Mouse (Mus musculus) lung, embryonic 15.5 days (tissue): ENCODE data around the gene Neurod2. TPM values are rescaled to one million over a fixed set of nuclear protein-coding genes. Genes with fewer than 3 reads are reported as not detected.

Experiments
- ATAC-seq: fragments of 200-750 bp; cut with Nextera tagmentation; 2 replicates; pipeline ENCODE4 v1.8.0; 2017; ENCODE audit warnings: moderate number of reproducible peaks, borderline replicate concordance; ENCODE audit not compliant: low FRiP score, low TSS enrichment; ENCODE audit errors: extremely low read depth
- H3K27ac ChIP-seq: fragments of 300-500 bp; sonication (generic); 2 replicates; pipeline ENCODE4 v1.5.1; 2015; ENCODE audit warnings: moderate library complexity, mild to moderate bottlenecking, inconsistent platforms
- H3K27me3 ChIP-seq: fragments of 300-500 bp; sonication (generic); 2 replicates; pipeline ENCODE4 v1.6.1; 2015; ENCODE audit warnings: inconsistent platforms
- H3K36me3 ChIP-seq: fragments of 300-500 bp; sonication (generic); 2 replicates; pipeline ENCODE4 v1.6.1; 2015; ENCODE audit warnings: inconsistent platforms
- H3K4me1 ChIP-seq: fragments of 300-500 bp; sonication (generic); 2 replicates; pipeline ENCODE4 v1.6.1; 2015; ENCODE audit warnings: inconsistent platforms
- H3K4me2 ChIP-seq: fragments of 300-500 bp; sonication (generic); 2 replicates; pipeline ENCODE4 v1.6.1; 2015; ENCODE audit warnings: inconsistent platforms, mild to moderate bottlenecking, moderate library complexity
- H3K4me3 ChIP-seq: fragments of 300-500 bp; sonication (generic); 2 replicates; pipeline ENCODE4 v1.5.1; 2015; ENCODE audit warnings: mild to moderate bottlenecking, inconsistent platforms
- H3K9ac ChIP-seq: fragments of 300-500 bp; sonication (generic); 2 replicates; pipeline ENCODE4 v1.6.1; 2015; ENCODE audit warnings: inconsistent platforms
- H3K9me3 ChIP-seq: fragments of 300-500 bp; sonication (generic); 2 replicates; pipeline ENCODE4 v1.6.1; 2016; ENCODE audit warnings: inconsistent platforms
- WGBS: fragments of 180-500 bp; shearing (Covaris S2); methylation state at CpG from one replicate; pipeline ENCODE4 v1.1.7; 2015; 5-methylcytosine and 5-hydroxymethylcytosine counted together
- polyA plus RNA-seq: library from polyadenylated mRNA; unstranded; fragments of >200 nt; fragmentation: Nextera tagmentation; extraction: Ambion mirVana; gene quantifications from 2 replicates; pipeline ENCODE4 v1.2.1, GENCODE M21; 2015

The Neurod2 gene
- polyA plus RNA-seq, 1 experiment from 2014 or later = not detected

DNA sequence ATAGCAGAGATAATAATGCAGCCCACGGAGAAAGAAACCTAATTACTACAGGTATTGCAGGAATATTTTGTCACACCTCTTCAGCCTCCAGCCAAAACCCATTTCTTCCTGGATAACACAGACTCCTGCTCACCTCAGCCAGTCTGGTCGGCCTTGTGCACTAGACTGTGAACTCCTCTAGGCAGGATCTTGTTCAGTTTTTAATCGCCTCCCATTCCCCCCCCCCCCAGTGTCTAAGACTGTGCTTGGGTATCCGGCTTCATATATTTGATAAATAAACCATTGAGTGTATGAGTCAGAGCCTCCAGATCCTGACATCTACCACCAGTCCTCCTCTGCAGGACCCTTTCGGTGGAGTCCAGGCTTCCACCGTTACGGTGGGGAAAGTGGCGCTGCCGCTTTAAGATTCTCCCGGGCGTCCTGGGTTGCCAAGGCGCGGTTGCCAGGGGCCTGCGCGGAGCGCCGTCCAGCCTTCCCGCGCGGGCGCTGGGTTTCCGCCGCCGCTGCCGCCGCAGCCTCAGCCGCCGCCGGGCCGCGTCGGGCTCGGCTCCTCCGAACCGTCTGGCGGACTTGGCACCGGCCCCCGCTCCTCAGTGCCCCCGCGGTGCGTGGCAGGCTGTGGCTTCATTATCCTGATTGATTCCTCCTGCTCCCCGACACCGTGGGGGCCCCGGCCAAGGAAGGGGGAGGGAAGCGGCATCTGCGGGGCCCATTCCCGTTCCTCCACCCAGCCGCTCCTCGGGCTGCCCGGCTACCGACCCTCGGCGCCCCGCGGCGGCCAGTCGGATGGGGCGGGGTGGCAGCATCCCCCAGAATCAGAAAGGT, 35.0 kb downstream of the Neurod2 start:
- Histone ChIP-seq H3K27ac (no peak overlapping the region), H3K27me3 (peaks cover 17% of the 10 kb centered on the region), H3K36me3 (no peaks in the 10 kb centered on the region), H3K9ac (peak overlapping the region; percentile 61), H3K4me1 (peaks cover 43% of the 10 kb centered on the region), H3K4me2 (peak overlapping the region; percentile 90), H3K4me3 (peak overlapping the region; percentile 57), H3K9me3 (no peaks in the 10 kb centered on the region)
- ATAC-seq = peak; percentile 81; the same call in 1 of the 2 replicates
- 2% methylated on average over 58 of the region's 58 CpGs for WGBS

- no peak overlapping the region for H3K4me2 ChIP-seq
- peaks cover 17% of the 10 kb centered on the region for H3K27me3 ChIP-seq
- no peaks in the 10 kb centered on the region for H3K9me3 ChIP-seq
- H3K9ac ChIP-seq = no peak overlapping the region
- H3K36me3 ChIP-seq = no peaks in the 10 kb centered on the region
- H3K27ac ChIP-seq = no peak overlapping the region
- ATAC-seq = no peak
- H3K4me1 ChIP-seq = peaks cover 30% of the 10 kb centered on the region
- WGBS = 28% methylated on average over 2 of the region's 2 CpGs
- H3K4me3 ChIP-seq = no peak overlapping the region
Measured at GRCm38 (mm10) chr11:98293070-98293469, 36.4 kb downstream of the Neurod2 start.

GRCm38 (mm10) chr11:98290906-98291305, 38.5 kb downstream of the Neurod2 start:
- Histone ChIP-seq H3K36me3 (no peaks in the 10 kb centered on the region), H3K27ac (no peak overlapping the region), H3K9me3 (no peaks in the 10 kb centered on the region), H3K9ac (no peak overlapping the region), H3K4me1 (peaks cover 13% of the 10 kb centered on the region; the same call in 1 of the 2 replicates), H3K4me2 (no peak overlapping the region), H3K27me3 (peaks cover 7% of the 10 kb centered on the region; the same call in 1 of the 2 replicates), H3K4me3 (no peak overlapping the region)
- 59% methylated on average over 2 of the region's 2 CpGs for WGBS
- no peak for ATAC-seq

- no peaks in the 10 kb centered on the region; the same call in 1 of the 2 replicates for H3K27me3 ChIP-seq
- no peak overlapping the region for H3K4me2 ChIP-seq
- WGBS = 50% methylated on average over 13 of the region's 13 CpGs
- H3K27ac ChIP-seq = no peak overlapping the region
- no peaks in the 10 kb centered on the region for H3K36me3 ChIP-seq
- H3K4me3 ChIP-seq = no peak overlapping the region
- no peak overlapping the region for H3K9ac ChIP-seq
- 0 out of 2 replicates have a peak, but pooled peaks cover 6% of the 10 kb centered on the region for H3K4me1 ChIP-seq
- no peak for ATAC-seq
- no peaks in the 10 kb centered on the region for H3K9me3 ChIP-seq
Measured at GRCm38 (mm10) chr11:98289873-98290272, 39.6 kb downstream of the Neurod2 start.

GRCm38 (mm10) chr11:98287961-98288360, 41.5 kb downstream of the Neurod2 start:
- no peak overlapping the region for H3K4me2 ChIP-seq
- 48% methylated on average over 7 of the region's 7 CpGs for WGBS
- H3K9ac ChIP-seq = no peak overlapping the region
- no peak overlapping the region for H3K27ac ChIP-seq
- H3K36me3 ChIP-seq = no peaks in the 10 kb centered on the region
- H3K9me3 ChIP-seq = no peaks in the 10 kb centered on the region
- H3K4me1 ChIP-seq = peaks cover 4% of the 10 kb centered on the region; the same call in 1 of the 2 replicates
- H3K4me3 ChIP-seq = no peak overlapping the region
- ATAC-seq = no peak
- no peaks in the 10 kb centered on the region; the same call in 1 of the 2 replicates for H3K27me3 ChIP-seq

DNA sequence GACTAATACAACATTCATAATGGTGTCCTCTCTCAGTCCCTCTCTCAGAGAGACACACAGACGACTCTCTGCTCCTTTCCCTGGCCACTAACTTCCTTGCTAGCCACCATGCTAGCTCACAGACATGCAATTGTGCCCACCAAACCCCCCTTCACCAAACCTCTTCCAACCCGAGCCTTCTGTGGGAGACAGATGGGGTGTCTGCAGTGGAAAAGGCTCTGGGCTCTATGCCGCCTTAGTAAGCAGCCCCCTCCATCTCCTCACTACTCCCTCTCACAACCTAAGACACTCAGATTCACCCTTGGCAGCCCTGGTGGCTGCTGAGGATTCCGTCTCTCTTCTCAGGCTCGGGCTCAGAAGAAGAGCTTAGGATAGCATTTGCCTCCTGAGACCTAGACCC, 41.9 kb downstream of the Neurod2 start:
- H3K4me1 ChIP-seq = peaks cover 4% of the 10 kb centered on the region; the same call in 1 of the 2 replicates
- no peak overlapping the region for H3K9ac ChIP-seq
- H3K27ac ChIP-seq = no peak overlapping the region
- 30% methylated on average over 5 of the region's 5 CpGs for WGBS
- no peaks in the 10 kb centered on the region; the same call in 1 of the 2 replicates for H3K27me3 ChIP-seq
- ATAC-seq = no peak
- H3K4me2 ChIP-seq = no peak overlapping the region
- H3K36me3 ChIP-seq = no peaks in the 10 kb centered on the region
- H3K4me3 ChIP-seq = no peak overlapping the region
- no peaks in the 10 kb centered on the region for H3K9me3 ChIP-seq

DNA sequence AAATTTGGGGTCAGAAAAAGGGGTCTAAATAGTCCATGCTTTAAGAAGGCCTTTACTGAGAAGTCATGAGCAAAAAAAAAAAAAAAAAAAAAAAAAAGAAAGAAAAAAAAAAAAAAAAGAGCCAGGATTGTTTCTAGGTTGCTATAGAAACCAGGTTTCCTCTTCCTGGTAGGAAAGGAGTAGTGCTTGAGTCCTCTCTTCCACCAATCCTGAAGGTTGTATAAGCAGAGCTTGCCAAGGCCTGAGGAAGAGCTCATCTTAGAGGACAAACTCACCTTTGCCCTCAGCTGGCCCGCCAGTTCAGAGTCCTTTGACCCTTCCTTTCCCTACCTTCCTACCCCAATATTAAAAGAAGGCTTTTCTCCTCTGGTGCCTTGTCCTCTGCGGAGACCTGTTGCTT, 44.1 kb downstream of the Neurod2 start:
- Histone ChIP-seq H3K4me2 (no peak overlapping the region), H3K27me3 (no peaks in the 10 kb centered on the region; the same call in 1 of the 2 replicates), H3K36me3 (no peaks in the 10 kb centered on the region), H3K4me1 (peaks cover 4% of the 10 kb centered on the region; the same call in 1 of the 2 replicates), H3K9me3 (no peaks in the 10 kb centered on the region), H3K4me3 (no peak overlapping the region), H3K27ac (no peak overlapping the region), H3K9ac (no peak overlapping the region)
- ATAC-seq = no peak
- 42% methylated on average over 2 of the region's 2 CpGs for WGBS

DNA sequence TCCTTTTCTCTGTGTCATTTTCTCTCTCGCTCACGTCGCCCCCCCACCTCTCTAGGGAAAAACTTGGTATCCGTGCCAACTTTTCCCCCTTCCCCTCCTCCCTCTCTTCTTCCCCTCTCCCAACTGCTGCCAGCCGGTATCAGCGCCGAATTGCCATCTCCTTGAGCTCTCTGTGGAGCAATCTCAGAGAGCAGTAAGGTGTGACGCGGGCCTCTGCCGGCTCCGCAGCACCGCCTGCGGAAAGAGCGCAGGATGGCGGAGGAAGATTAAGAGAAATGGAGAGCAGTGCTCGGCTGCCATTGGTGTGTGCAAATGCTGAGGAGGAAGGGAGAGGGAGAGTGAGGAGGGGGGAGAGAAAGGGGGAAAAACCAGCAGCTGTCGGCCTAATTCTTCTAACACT, 45.2 kb downstream of the Neurod2 start:
- Histone ChIP-seq H3K9me3 (no peaks in the 10 kb centered on the region), H3K4me2 (peak overlapping the region; percentile 45), H3K9ac (no peak overlapping the region), H3K36me3 (no peaks in the 10 kb centered on the region), H3K27me3 (no peaks in the 10 kb centered on the region; the same call in 1 of the 2 replicates), H3K4me1 (peaks cover 4% of the 10 kb centered on the region; the same call in 1 of the 2 replicates), H3K27ac (no peak overlapping the region), H3K4me3 (peak overlapping the region; percentile 13; the same call in 1 of the 2 replicates)
- WGBS = 4% methylated on average over 16 of the region's 17 CpGs
- no peak for ATAC-seq

DNA sequence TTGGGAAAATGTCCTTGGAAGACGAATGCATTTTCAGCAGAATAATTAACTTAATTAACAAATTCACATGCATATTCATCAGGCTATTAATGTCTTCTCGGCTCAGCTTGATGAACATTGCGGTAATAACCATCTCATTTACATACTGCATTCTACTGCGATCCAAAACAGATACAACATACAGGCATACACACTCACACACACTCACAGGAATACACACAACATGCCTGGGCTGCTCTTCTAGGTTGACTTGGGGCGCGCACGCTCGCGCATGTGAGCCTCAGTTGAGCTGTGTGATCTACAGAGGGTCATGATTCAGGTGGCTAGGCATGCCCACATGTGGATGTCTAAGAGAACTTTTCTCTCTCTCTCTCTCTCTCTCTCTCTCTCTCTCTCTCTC, 45.7 kb downstream of the Neurod2 start:
- Histone ChIP-seq H3K27ac (no peak overlapping the region), H3K36me3 (0 out of 2 replicates have a peak, but pooled peaks cover 1% of the 10 kb centered on the region), H3K4me2 (no peak overlapping the region), H3K4me3 (no peak overlapping the region), H3K9ac (no peak overlapping the region), H3K4me1 (peaks cover 4% of the 10 kb centered on the region; the same call in 1 of the 2 replicates), H3K27me3 (no peaks in the 10 kb centered on the region; the same call in 1 of the 2 replicates), H3K9me3 (no peaks in the 10 kb centered on the region)
- ATAC-seq = no peak
- 32% methylated on average over 9 of the region's 9 CpGs for WGBS

Other genes with a start within 250 kb of the Neurod2 start
- gene Fbxl20, start 179.2 kb downstream of the Neurod2 start, polyA plus RNA-seq = 14.0 and 17.6 TPM in 2 replicates
- 57.8 and 60.8 TPM in 2 replicates for gene Med1, start 136.4 kb downstream of the Neurod2 start, polyA plus RNA-seq
- 8.8 and 10.0 TPM in 2 replicates for gene Cdk12, start 126.6 kb downstream of the Neurod2 start, polyA plus RNA-seq
- 3.5 and 5.5 TPM in 2 replicates for gene Ppp1r1b, start 18.8 kb upstream of the Neurod2 start, polyA plus RNA-seq
- gene Stard3, start 28.7 kb upstream of the Neurod2 start, polyA plus RNA-seq = 45.2 and 52.5 TPM in 2 replicates
- gene Tcap, start 54.2 kb upstream of the Neurod2 start, polyA plus RNA-seq = 5.1 and 7.5 TPM in 2 replicates
- 0.12 TPM in 1 of 2 replicates, not detected in the other for gene Pnmt, start 56.8 kb upstream of the Neurod2 start, polyA plus RNA-seq
- 13.0 and 14.7 TPM in 2 replicates for gene Pgap3, start 70.8 kb upstream of the Neurod2 start, polyA plus RNA-seq
- 37.2 and 39.4 TPM in 2 replicates for gene Erbb2, start 82.8 kb upstream of the Neurod2 start, polyA plus RNA-seq
- gene Mien1, start 109.3 kb upstream of the Neurod2 start, polyA plus RNA-seq = 76.8 and 78.0 TPM in 2 replicates
- gene Grb7, start 116.7 kb upstream of the Neurod2 start, polyA plus RNA-seq = 45.3 and 49.6 TPM in 2 replicates
- 0.49 and 1.2 TPM in 2 replicates for gene Ikzf3, start 216.4 kb upstream of the Neurod2 start, polyA plus RNA-seq
- gene Zpbp2, start 221.4 kb upstream of the Neurod2 start, polyA plus RNA-seq = 0.14 TPM in 1 of 2 replicates, not detected in the other